Mouse (Mus musculus) R1 (cell line): ENCODE results near the gene Atp5h.
"Not testable (repeated sequence)": the region's sequence is repeated elsewhere in the genome, so short reads cannot be mapped to it uniquely, and the experiment has no call there.

Experiments used
- DNase-seq: peaks from one replicate; pipeline ENCODE4 v3.0.0-alpha.2; 2018; ENCODE audit warnings: low read depth, low spot score

Gene Atp5h

GRCm38 (mm10) chr11:115400126-115400525, 19.6 kb downstream of the Atp5h start:
- DNase-seq: no peak

- no peak for DNase-seq
These were observed 21.7 kb downstream of the Atp5h start for GRCm38 (mm10) chr11:115398085-115398484.

GRCm38 (mm10) chr11:115393721-115394325, 25.9 kb downstream of the Atp5h start:
- peak; percentile 88 for DNase-seq

GRCm38 (mm10) chr11:115391358-115391757, 28.4 kb downstream of the Atp5h start:
- DNase-seq: no peak

GRCm38 (mm10) chr11:115386859-115387258, 32.9 kb downstream of the Atp5h start:
- not testable (repeated sequence) for DNase-seq

GRCm38 (mm10) chr11:115384587-115384986, 35.2 kb downstream of the Atp5h start:
- DNase-seq: no peak

GRCm38 (mm10) chr11:115383701-115384474, 35.9 kb downstream of the Atp5h start:
- no peak for DNase-seq

GRCm38 (mm10) chr11:115382891-115383290, 36.9 kb downstream of the Atp5h start:
- DNase-seq: no peak

GRCm38 (mm10) chr11:115381743-115382539, 37.8 kb downstream of the Atp5h start, which contains the start of gene Cdr2l:
Gene Cdr2l, plus strand, starts transcription at chr11:115381916.
- peak; percentile 93 for DNase-seq

GRCm38 (mm10) chr11:115381276-115381675, 38.5 kb downstream of the Atp5h start:
- DNase-seq: peak; percentile 28

- DNase-seq: peak; percentile 64
These were observed 41.9 kb downstream of the Atp5h start for GRCm38 (mm10) chr11:115377854-115378253.

- no peak for DNase-seq
These were observed 42.5 kb downstream of the Atp5h start for GRCm38 (mm10) chr11:115377254-115377653.

- no peak for DNase-seq
These were observed 43.0 kb downstream of the Atp5h start for GRCm38 (mm10) chr11:115376722-115377121.

GRCm38 (mm10) chr11:115374695-115375425, 44.9 kb downstream of the Atp5h start:
- no peak for DNase-seq

GRCm38 (mm10) chr11:115373805-115374694, 45.7 kb downstream of the Atp5h start:
- DNase-seq: peak; percentile 18

GRCm38 (mm10) chr11:115372737-115373136, 47.0 kb downstream of the Atp5h start:
- no peak for DNase-seq

GRCm38 (mm10) chr11:115372015-115372414, 47.7 kb downstream of the Atp5h start:
- no peak for DNase-seq

- DNase-seq: no peak
These were observed 48.4 kb downstream of the Atp5h start for GRCm38 (mm10) chr11:115371354-115371753.

GRCm38 (mm10) chr11:115370368-115370767, 49.4 kb downstream of the Atp5h start:
- DNase-seq: no peak

- peak; percentile 82 for DNase-seq
These were observed 52.3 kb downstream of the Atp5h start, which contains the start of gene Hid1 for GRCm38 (mm10) chr11:115367395-115367944. Gene Hid1, minus strand, starts transcription at chr11:115367756.
